Mouse (Mus musculus): ENCODE results near the gene Olfr228. TPM values are rescaled to one million over a fixed set of nuclear protein-coding genes. Genes with fewer than 3 reads are reported as not detected.
"Not testable (repeated sequence)": the region's sequence is repeated elsewhere in the genome, so short reads cannot be mapped to it uniquely, and the experiment has no call there.

The Olfr228 gene
- polyA plus RNA-seq, 1 experiment = not detected

DNA sequence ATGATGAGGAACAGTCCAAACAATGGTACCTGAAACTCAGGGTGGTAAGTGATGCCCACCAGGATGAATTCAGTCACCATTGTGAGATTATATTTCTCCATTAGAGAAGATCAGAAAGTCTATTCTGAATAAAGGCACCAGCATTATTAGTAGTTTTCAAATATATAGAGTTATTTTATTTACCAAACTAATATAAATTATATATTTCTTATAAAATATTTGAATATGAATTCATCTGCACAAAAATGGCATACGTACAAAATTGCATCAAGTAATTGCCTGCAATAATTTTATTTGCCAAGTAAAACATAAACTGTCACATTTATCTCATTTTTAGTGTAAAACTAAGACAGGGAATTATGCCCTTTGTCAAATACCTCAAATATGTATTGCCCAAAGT lies 31.0 kb downstream of the Olfr228 start, which contains the start of gene Olfr1066:
Olfr1066 (minus strand) TSS at position 101 of the 400 bp plus-strand sequence.
- Histone ChIP-seq H3K36me3 (ENCODE audit: control insufficient read depth, insufficient read depth) (no peaks in the 10 kb centered on the region), H3K27me3 (ENCODE audit: control insufficient read depth, insufficient read depth, insufficient read length) (no peaks in the 10 kb centered on the region), H3K4me3 (no peak within 1 kb of the TSS), H3K4me2 (ENCODE audit: low read depth) (no peak within 1 kb of the TSS), H3ac (ENCODE audit: control insufficient read depth, insufficient read length) (no peak within 1 kb of the TSS), H3K79me2 (ENCODE audit: control insufficient read depth, insufficient read depth) (no peaks in the 10 kb centered on the region)
- TF ChIP-seq TCF12 (IDR thresholded peaks at IDR 0.05; ENCODE audit: insufficient read depth, poor library complexity, severe bottlenecking) (no peak), CEBPB (IDR thresholded peaks at IDR 0.05; ENCODE audit: insufficient read depth, poor library complexity, severe bottlenecking) (no peak), MYOG (IDR thresholded peaks at IDR 0.05; ENCODE audit: control insufficient read depth in 1 of 3, insufficient read depth in 1 of 3, insufficient read length in 2 of 3, low read depth in 2 of 3) (no peak), MAX (IDR thresholded peaks at IDR 0.05; ENCODE audit: low read depth) (no peak), USF1 (IDR thresholded peaks at IDR 0.05; ENCODE audit: low read depth) (no peak), TCF3 (IDR thresholded peaks at IDR 0.05; ENCODE audit: insufficient read length, low read depth) (no peak), MYOD1 (IDR thresholded peaks at IDR 0.05; ENCODE audit: control insufficient read depth in 1 of 3, insufficient read length in 2 of 3, low read depth in 2 of 3) (no peak), POLR2AphosphoS2 (IDR thresholded peaks at IDR 0.05; ENCODE audit: insufficient read length, low read depth) (no peak), SRF (IDR thresholded peaks at IDR 0.05; ENCODE audit: control insufficient read depth, insufficient read length, low read depth) (no peak), E2F4 (IDR thresholded peaks at IDR 0.05; ENCODE audit: insufficient read depth) (no peak), REST (IDR thresholded peaks at IDR 0.05; ENCODE audit: insufficient read depth, insufficient read length) (no peak), POLR2A (IDR thresholded peaks at IDR 0.05; ENCODE audit: insufficient read length, low read depth) (no peak)

DNA sequence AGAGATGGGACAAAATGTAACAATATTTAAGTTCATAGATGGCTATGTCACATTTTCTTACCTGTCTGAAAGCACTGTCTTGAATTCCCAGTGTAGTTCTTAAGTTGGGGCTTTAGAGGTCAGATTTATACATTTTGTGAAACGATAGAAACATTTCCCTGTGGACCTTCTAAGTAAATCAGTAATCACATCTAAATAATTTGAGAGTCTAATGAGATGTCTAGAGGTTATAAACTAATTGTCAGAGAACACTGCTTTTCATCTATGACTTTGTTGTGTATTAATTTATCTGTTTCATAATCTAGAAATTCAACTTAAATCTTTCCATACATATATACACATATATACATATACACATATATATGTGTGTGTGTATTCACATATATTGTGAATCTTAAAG lies 36.7 kb downstream of the Olfr228 start, which contains the start of gene Olfr1065:
Olfr1065 (minus strand) TSS at position 101 of the 400 bp plus-strand sequence.
- not testable (repeated sequence) for H3K79me2 ChIP-seq (ENCODE audit: control insufficient read depth, insufficient read depth); H3K4me3 ChIP-seq; H3ac ChIP-seq (ENCODE audit: control insufficient read depth, insufficient read length); H3K4me2 ChIP-seq (ENCODE audit: low read depth); H3K27me3 ChIP-seq (ENCODE audit: control insufficient read depth, insufficient read depth, insufficient read length); H3K36me3 ChIP-seq (ENCODE audit: control insufficient read depth, insufficient read depth)

DNA sequence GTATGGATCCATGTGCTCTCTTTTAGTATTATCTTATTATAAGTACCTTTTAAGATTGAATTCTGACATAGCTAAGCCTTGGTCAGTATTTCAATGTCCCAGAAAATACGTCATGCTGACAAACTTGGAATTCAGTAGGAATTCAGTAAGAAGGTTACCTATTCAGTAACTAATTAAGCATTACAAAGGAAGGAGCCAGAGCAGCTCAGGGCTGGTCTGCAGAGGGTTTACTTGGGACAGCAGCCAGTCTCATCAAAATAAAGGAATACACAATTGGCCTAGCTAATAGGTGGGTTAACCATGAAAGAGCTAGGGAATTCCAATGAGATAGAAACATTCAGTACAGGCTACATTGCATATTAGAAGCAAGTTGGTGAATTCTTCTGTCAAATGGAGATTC lies 45.1 kb downstream of the Olfr228 start:
- H3K4me2 ChIP-seq (ENCODE audit: low read depth); H3ac ChIP-seq (ENCODE audit: control insufficient read depth, insufficient read length); H3K4me3 ChIP-seq; H3K79me2 ChIP-seq (ENCODE audit: control insufficient read depth, insufficient read depth); H3K36me3 ChIP-seq (ENCODE audit: control insufficient read depth, insufficient read depth); H3K27me3 ChIP-seq (ENCODE audit: control insufficient read depth, insufficient read depth, insufficient read length): not testable (repeated sequence)

Other genes with a start within 250 kb of the Olfr228 start
- gene Olfr1048, start 247.1 kb downstream of the Olfr228 start, polyA plus RNA-seq (2012; fragmentation: generic; extraction: Trizol) = not detected
- not detected for gene Olfr1049, start 229.1 kb downstream of the Olfr228 start, polyA plus RNA-seq (2012; fragmentation: generic; extraction: Trizol)
- not detected for gene Olfr1051, start 208.3 kb downstream of the Olfr228 start, polyA plus RNA-seq (2012; fragmentation: generic; extraction: Trizol)
- gene Olfr1052, start 194.9 kb downstream of the Olfr228 start, polyA plus RNA-seq (2012; fragmentation: generic; extraction: Trizol) = not detected
- gene Olfr1053, start 172.1 kb downstream of the Olfr228 start, polyA plus RNA-seq (2012; fragmentation: generic; extraction: Trizol) = not detected
- gene Olfr1054, start 152.0 kb downstream of the Olfr228 start, polyA plus RNA-seq (2012; fragmentation: generic; extraction: Trizol) = not detected
- not detected for gene Olfr1055, start 137.1 kb downstream of the Olfr228 start, polyA plus RNA-seq (2012; fragmentation: generic; extraction: Trizol)
- gene Olfr1056, start 124.9 kb downstream of the Olfr228 start, polyA plus RNA-seq (2012; fragmentation: generic; extraction: Trizol) = not detected
- gene Olfr1057, start 109.0 kb downstream of the Olfr228 start, polyA plus RNA-seq (2012; fragmentation: generic; extraction: Trizol) = not detected
- gene Olfr1058, start 98.8 kb downstream of the Olfr228 start, polyA plus RNA-seq (2012; fragmentation: generic; extraction: Trizol) = not detected
- gene Olfr1061, start 73.3 kb downstream of the Olfr228 start, polyA plus RNA-seq (2012; fragmentation: generic; extraction: Trizol) = not detected
- not detected for gene Olfr1062, start 60.6 kb downstream of the Olfr228 start, polyA plus RNA-seq (2012; fragmentation: generic; extraction: Trizol)
- gene Olfr1065, start 36.8 kb downstream of the Olfr228 start, polyA plus RNA-seq (2012; fragmentation: generic; extraction: Trizol) = not detected
- gene Olfr1066, start 31.1 kb downstream of the Olfr228 start, polyA plus RNA-seq (2012; fragmentation: generic; extraction: Trizol) = not detected
- not detected for gene Olfr1076, start 21.1 kb upstream of the Olfr228 start, polyA plus RNA-seq (2012; fragmentation: generic; extraction: Trizol)
- gene Olfr1079, start 55.1 kb upstream of the Olfr228 start, polyA plus RNA-seq (2012; fragmentation: generic; extraction: Trizol) = not detected
- not detected for gene Olfr1080, start 70.8 kb upstream of the Olfr228 start, polyA plus RNA-seq (2012; fragmentation: generic; extraction: Trizol)
- gene Olfr1082, start 111.6 kb upstream of the Olfr228 start, polyA plus RNA-seq (2012; fragmentation: generic; extraction: Trizol) = not detected
- not detected for gene Olfr1084, start 152.3 kb upstream of the Olfr228 start, polyA plus RNA-seq (2012; fragmentation: generic; extraction: Trizol)
- gene Olfr1085, start 174.6 kb upstream of the Olfr228 start, polyA plus RNA-seq (2012; fragmentation: generic; extraction: Trizol) = not detected
- gene Olfr1086, start 192.7 kb upstream of the Olfr228 start, polyA plus RNA-seq (2012; fragmentation: generic; extraction: Trizol) = not detected
- gene Olfr1087, start 211.0 kb upstream of the Olfr228 start, polyA plus RNA-seq (2012; fragmentation: generic; extraction: Trizol) = not detected
- gene Olfr1089, start 246.3 kb upstream of the Olfr228 start, polyA plus RNA-seq (2012; fragmentation: generic; extraction: Trizol) = not detected

Measured in myocyte (in vitro differentiated cells).